Mouse (Mus musculus): ENCODE measurements around the gene Hnrnpk. TPM values are rescaled to one million over a fixed set of nuclear protein-coding genes. Genes with fewer than 3 reads are reported as not detected.
"Not testable (repeated sequence)": the region's sequence is repeated elsewhere in the genome, so short reads cannot be mapped to it uniquely, and the experiment has no call there.

The Hnrnpk gene
- polyA plus RNA-seq, 1 experiment from 2014 or later, result 552 TPM

DNA sequence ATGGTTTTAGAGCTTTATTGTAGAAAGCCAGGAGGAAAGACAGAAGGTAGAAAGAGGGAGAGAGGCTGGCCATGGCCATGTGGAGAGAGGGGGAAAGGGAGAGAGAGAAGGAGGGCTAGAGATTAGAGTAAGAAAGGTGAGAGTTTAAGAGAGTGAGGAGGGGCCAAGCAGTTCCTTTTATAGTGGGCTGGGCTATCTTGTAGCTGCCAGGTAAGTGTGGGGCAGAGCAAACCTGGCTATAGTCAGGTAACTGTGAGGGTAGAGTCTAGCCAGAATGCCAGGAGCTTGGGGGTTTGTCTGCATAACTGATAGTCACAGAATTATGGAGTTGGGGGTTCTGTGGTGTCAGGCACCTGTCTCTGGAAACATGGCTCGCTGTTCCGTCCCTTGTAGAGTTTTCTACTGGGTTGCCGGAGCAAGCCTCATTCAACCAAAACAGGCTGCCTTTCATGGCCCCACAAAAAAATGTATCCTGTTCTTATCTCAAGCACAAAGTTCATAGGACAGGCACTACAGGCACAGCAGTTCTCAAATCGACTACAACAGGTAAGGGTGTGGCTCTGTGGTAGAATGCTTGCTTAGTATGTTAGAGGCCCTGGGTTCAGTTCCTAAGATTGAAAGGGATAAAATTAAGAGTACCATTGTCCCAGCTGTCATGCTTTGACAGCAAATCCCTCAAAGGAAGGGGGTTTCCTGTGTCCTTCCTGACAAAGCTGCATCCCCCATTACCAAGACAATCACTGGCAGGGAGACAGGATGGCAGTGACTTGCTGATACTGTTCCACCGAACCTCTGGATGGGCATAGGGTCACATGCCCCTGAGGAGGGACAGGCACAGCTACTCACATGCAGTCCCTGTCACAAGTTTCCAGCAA is 30.6 kb downstream of the Hnrnpk start:
- no peak overlapping the region for H3K4me3 ChIP-seq (ENCODE audit: low read depth, low read length)
- no peak overlapping the region for H3K27ac ChIP-seq (replicated peaks)
- H3K9me3 ChIP-seq (ENCODE audit: control insufficient read depth, low read length), result no peaks in the 10 kb centered on the region
- ATAC-seq (ENCODE audit: low FRiP score, low TSS enrichment) (peak; percentile 75), DNase-seq (ENCODE audit: low spot score) (no peak)
- TF ChIP-seq CTCF (IDR thresholded peaks at IDR 0.05; ENCODE audit: low read depth) (no peak), EP300 (optimal IDR thresholded peaks at IDR 0.05) (no peak)
- H3K4me1 ChIP-seq (replicated peaks; ENCODE audit: control insufficient read depth, insufficient read depth), result no peaks in the 10 kb centered on the region
- WGBS, result 63% methylated on average over 5 of the region's 5 CpGs
- H3K4me2 ChIP-seq (replicated peaks; ENCODE audit: low read depth), result no peak overlapping the region
- no peak overlapping the region for H3K9ac ChIP-seq (ENCODE audit: low read length)
- no peaks in the 10 kb centered on the region for H3K27me3 ChIP-seq (ENCODE audit: control insufficient read depth, insufficient read depth, low read length)
- H3K36me3 ChIP-seq (ENCODE audit: control insufficient read depth, insufficient read depth, low read length), result no peaks in the 10 kb centered on the region

DNA sequence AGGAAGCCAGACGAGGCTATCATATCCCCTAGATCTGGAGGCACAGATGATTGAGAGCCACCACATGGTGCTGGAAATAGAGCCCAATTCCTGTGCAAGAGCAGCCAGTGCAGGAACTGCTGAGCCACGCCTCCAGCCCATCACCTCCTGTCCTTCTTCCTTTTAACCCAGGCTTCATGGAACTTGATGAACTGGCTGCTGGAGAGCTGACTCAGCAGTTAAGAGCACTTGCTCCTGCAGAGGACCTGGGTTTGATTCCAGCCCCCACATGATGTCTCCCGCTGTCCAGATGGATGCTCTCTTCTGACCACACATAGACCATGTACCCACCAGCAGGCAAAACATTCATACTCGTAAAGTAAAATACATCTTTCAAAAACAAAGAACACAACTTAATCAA is 34.3 kb downstream of the Hnrnpk start:
- Histone ChIP-seq H3K36me3 (ENCODE audit: control insufficient read depth, insufficient read depth, low read length) (no peaks in the 10 kb centered on the region), H3K4me1 (replicated peaks; ENCODE audit: control insufficient read depth, insufficient read depth) (no peaks in the 10 kb centered on the region), H3K27me3 (ENCODE audit: control insufficient read depth, insufficient read depth, low read length) (no peaks in the 10 kb centered on the region), H3K9me3 (ENCODE audit: control insufficient read depth, low read length) (no peaks in the 10 kb centered on the region), H3K4me2 (replicated peaks; ENCODE audit: low read depth) (no peak overlapping the region), H3K27ac (replicated peaks) (no peak overlapping the region), H3K4me3 (ENCODE audit: low read depth, low read length) (no peak overlapping the region), H3K9ac (ENCODE audit: low read length) (no peak overlapping the region)
- DNase-seq (ENCODE audit: low spot score) (no peak), ATAC-seq (ENCODE audit: low FRiP score, low TSS enrichment) (no peak)
- no peak for TF ChIP-seq CTCF (IDR thresholded peaks at IDR 0.05; ENCODE audit: low read depth)
- WGBS, result 64% methylated on average over 4 of the region's 4 CpGs

DNA sequence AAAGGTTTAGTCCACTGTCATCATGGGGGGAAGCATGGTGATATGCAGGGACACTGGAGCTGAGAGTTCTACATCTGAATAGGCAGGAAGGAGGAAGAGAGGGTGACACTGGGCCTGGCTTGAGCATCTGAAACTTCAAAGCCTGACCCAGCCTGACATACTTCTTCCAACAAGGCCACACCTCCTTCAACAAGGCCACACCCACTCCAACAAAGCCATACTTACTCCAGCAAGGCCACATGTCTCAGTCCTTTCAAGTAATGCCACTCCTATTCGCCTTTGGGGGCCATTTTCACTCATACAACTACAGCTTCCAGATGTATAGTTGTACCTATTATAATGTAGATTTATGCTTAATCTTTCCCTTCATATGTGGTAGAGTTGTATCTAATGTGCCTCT is 35.5 kb downstream of the Hnrnpk start:
- Histone ChIP-seq H3K4me3 (ENCODE audit: low read depth, low read length) (no peak overlapping the region), H3K9ac (ENCODE audit: low read length) (no peak overlapping the region), H3K4me2 (replicated peaks; ENCODE audit: low read depth) (no peak overlapping the region), H3K27ac (replicated peaks) (no peak overlapping the region), H3K36me3 (ENCODE audit: control insufficient read depth, insufficient read depth, low read length) (no peaks in the 10 kb centered on the region), H3K27me3 (ENCODE audit: control insufficient read depth, insufficient read depth, low read length) (no peaks in the 10 kb centered on the region), H3K9me3 (ENCODE audit: control insufficient read depth, low read length) (no peaks in the 10 kb centered on the region), H3K4me1 (replicated peaks; ENCODE audit: control insufficient read depth, insufficient read depth) (no peaks in the 10 kb centered on the region)
- DNase-seq (ENCODE audit: low spot score), result no peak
- 59% methylated on average over 1 of the region's 1 CpGs for WGBS
- no peak for ATAC-seq (ENCODE audit: low FRiP score, low TSS enrichment)
- no peak for TF ChIP-seq EP300 (optimal IDR thresholded peaks at IDR 0.05)
- TF ChIP-seq CTCF (IDR thresholded peaks at IDR 0.05; ENCODE audit: low read depth), result no peak

DNA sequence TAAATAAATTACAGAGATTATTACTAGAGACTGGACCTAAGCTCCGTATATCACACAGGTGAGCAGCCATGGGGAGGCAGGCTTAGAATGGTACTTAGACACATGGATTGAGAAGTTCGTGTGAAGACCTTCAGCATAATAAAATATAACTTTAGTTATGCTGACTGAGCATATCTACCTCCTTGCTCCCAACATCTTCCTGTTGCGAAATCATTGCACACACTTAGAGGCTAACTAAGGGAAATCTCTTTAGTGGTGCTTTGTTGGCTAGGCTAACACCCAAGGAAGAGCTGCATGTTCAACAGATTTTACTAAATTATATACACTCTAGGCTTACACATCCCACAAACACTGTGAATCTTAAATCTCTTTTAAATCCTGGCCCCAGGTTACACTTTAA is 36.8 kb downstream of the Hnrnpk start:
- Histone ChIP-seq H3K9me3 (ENCODE audit: control insufficient read depth, low read length) (no peaks in the 10 kb centered on the region), H3K27ac (replicated peaks) (no peak overlapping the region), H3K36me3 (ENCODE audit: control insufficient read depth, insufficient read depth, low read length) (no peaks in the 10 kb centered on the region), H3K9ac (ENCODE audit: low read length) (no peak overlapping the region), H3K27me3 (ENCODE audit: control insufficient read depth, insufficient read depth, low read length) (no peaks in the 10 kb centered on the region), H3K4me3 (ENCODE audit: low read depth, low read length) (no peak overlapping the region), H3K4me2 (replicated peaks; ENCODE audit: low read depth) (no peak overlapping the region), H3K4me1 (replicated peaks; ENCODE audit: control insufficient read depth, insufficient read depth) (no peaks in the 10 kb centered on the region)
- TF ChIP-seq CTCF (IDR thresholded peaks at IDR 0.05; ENCODE audit: low read depth), result no peak
- no peak for TF ChIP-seq EP300 (optimal IDR thresholded peaks at IDR 0.05)
- WGBS, result 83% methylated on average over 3 of the region's 3 CpGs
- DNase-seq (ENCODE audit: low spot score) (no peak), ATAC-seq (ENCODE audit: low FRiP score, low TSS enrichment) (no peak)

DNA sequence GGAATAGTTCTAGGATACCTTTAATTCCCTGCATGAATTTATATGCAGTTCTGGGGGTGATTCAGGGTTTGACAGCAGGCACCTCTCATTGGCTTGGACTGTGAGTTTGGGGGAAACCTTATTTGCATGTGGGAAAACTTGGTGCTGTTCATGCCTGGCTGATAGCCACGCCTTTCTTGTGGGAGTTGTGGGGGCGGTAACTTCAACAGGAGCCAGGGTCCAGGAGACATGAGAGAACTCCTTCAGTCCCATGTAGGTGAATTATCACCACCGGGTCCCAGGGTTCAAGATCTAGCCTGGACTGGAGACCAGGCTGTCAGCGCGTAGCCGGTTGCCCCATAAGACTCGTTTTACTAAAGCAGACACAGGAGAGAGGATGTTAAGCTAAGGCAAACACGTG is 38.0 kb downstream of the Hnrnpk start:
- not testable (repeated sequence) for H3K4me1 ChIP-seq (replicated peaks; ENCODE audit: control insufficient read depth, insufficient read depth); H3K9ac ChIP-seq (ENCODE audit: low read length); H3K4me3 ChIP-seq (ENCODE audit: low read depth, low read length); H3K27me3 ChIP-seq (ENCODE audit: control insufficient read depth, insufficient read depth, low read length); ATAC-seq (ENCODE audit: low FRiP score, low TSS enrichment); DNase-seq (ENCODE audit: low spot score); H3K9me3 ChIP-seq (ENCODE audit: control insufficient read depth, low read length); H3K36me3 ChIP-seq (ENCODE audit: control insufficient read depth, insufficient read depth, low read length); H3K27ac ChIP-seq (replicated peaks); H3K4me2 ChIP-seq (replicated peaks; ENCODE audit: low read depth)
- 78% methylated on average over 8 of the region's 8 CpGs for WGBS

DNA sequence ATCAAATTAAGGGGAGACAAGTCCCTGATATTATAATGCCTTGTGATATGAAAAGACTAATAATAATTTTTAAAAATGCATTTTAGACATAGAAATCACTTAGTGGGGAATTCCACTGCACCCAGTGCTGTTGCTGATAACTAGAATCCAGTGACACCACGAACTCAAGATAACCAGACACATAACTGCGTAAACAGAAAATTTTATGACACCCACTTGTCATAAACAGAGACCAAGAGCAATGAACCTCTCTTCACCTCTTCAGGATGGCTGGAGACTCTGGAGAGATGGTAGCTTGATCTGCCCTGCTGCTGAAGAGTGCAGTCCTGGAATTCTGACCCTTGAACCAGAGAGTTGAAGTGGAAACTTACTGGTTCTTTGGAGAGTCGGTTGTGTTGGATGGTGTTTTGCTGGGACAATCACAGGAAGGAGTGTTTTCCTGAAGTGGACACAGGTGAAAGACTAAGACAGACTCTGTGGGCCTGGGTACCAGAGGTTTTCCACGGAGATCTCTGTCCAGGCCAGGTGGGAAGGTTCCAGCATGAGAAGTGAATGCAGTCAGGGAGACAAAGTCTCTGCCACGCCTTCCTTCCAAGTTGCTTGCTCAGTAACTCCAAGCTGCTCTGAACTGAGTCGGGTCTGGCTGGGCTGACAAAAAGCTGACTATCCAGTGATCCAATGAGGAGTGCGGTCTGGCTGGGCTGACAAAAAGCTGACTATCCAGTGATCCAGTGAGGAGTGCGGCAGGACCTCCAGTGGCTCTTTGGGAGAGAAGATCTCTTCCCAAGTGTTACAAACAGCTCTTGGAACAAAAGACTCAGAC is 38.6 kb downstream of the Hnrnpk start:
- Histone ChIP-seq H3K27me3 (ENCODE audit: control insufficient read depth, insufficient read depth, low read length) (no peaks in the 10 kb centered on the region), H3K4me2 (replicated peaks; ENCODE audit: low read depth) (no peak overlapping the region), H3K4me1 (replicated peaks; ENCODE audit: control insufficient read depth, insufficient read depth) (no peaks in the 10 kb centered on the region), H3K9me3 (ENCODE audit: control insufficient read depth, low read length) (no peaks in the 10 kb centered on the region), H3K9ac (ENCODE audit: low read length) (no peak overlapping the region), H3K36me3 (ENCODE audit: control insufficient read depth, insufficient read depth, low read length) (no peaks in the 10 kb centered on the region), H3K27ac (replicated peaks) (no peak overlapping the region), H3K4me3 (ENCODE audit: low read depth, low read length) (no peak overlapping the region)
- TF ChIP-seq EP300 (optimal IDR thresholded peaks at IDR 0.05) (no peak), CTCF (IDR thresholded peaks at IDR 0.05; ENCODE audit: low read depth) (no peak)
- DNase-seq (ENCODE audit: low spot score) (no peak), ATAC-seq (ENCODE audit: low FRiP score, low TSS enrichment) (no peak)
- WGBS, result 58% methylated on average over 8 of the region's 8 CpGs

All from stomach, postnatal 0 days (tissue).